Mouse (Mus musculus): ENCODE results near the gene Llph.

- TF ChIP-seq CTCF (conservative IDR thresholded peaks at IDR 0.05; ENCODE audit: low read length) = no peak
- TF ChIP-seq NANOG (IDR thresholded peaks at IDR 0.05; ENCODE audit: borderline replicate concordance, low read length) = no peak
- no peak for TF ChIP-seq POU5F1 (IDR thresholded peaks at IDR 0.05; ENCODE audit: borderline replicate concordance, low read length)
These were observed 37.1 kb upstream of the Llph start for GRCm38 (mm10) chr10:120189782-120190181.

All from E14TG2a.4 (cell line).